Mouse (Mus musculus): Measurements from ENCODE around the gene Spred3. TPM values are rescaled to one million over a fixed set of nuclear protein-coding genes. Genes with fewer than 3 reads are reported as not detected.
"Not testable (repeated sequence)": the region's sequence is repeated elsewhere in the genome, so short reads cannot be mapped to it uniquely, and the experiment has no call there.

The Spred3 gene
- polyA plus RNA-seq (2015; fragmentation: Nextera tagmentation; extraction: Ambion mirVana): 9.4 and 9.7 TPM in 2 replicates

- Histone ChIP-seq H3K4me2 (peak within 1 kb of the TSS; percentile 76), H3K36me3 (peaks cover 32% of the 10 kb centered on the region), H3K9ac (peak within 1 kb of the TSS; percentile 76), H3K9me3 (no peaks in the 10 kb centered on the region), H3K27ac (replicated peaks) (peak within 1 kb of the TSS; percentile 90), H3K4me3 (peak within 1 kb of the TSS; percentile 66), H3K27me3 (peaks cover 49% of the 10 kb centered on the region), H3K4me1 (replicated peaks) (peaks cover 41% of the 10 kb centered on the region)
- peak; percentile 51 for ATAC-seq (ENCODE audit: low read depth)
- WGBS: under 1% methylated on average over 30 of the region's 30 CpGs
Observed at GRCm38 (mm10) chr7:29170066-29170754, at the start of gene Spred3, which contains the start of gene Ggn. TSS of gene Spred3 (minus strand) at chr7:29170411. TSS of gene Ggn (plus strand) at chr7:29170210.

- H3K4me1 ChIP-seq (replicated peaks): peaks cover 24% of the 10 kb centered on the region
- WGBS: 42% methylated on average over 15 of the region's 15 CpGs
- H3K4me3 ChIP-seq: no peak overlapping the region
- no peaks in the 10 kb centered on the region for H3K36me3 ChIP-seq
- H3K9ac ChIP-seq: no peak overlapping the region
- no peak for ATAC-seq (ENCODE audit: low read depth)
- H3K27me3 ChIP-seq: peaks cover 17% of the 10 kb centered on the region
- H3K4me2 ChIP-seq: no peak overlapping the region
- H3K9me3 ChIP-seq: no peaks in the 10 kb centered on the region; the same call in 1 of the 2 replicates
- no peak overlapping the region for H3K27ac ChIP-seq (replicated peaks)
Observed at GRCm38 (mm10) chr7:29214846-29215245, 44.6 kb upstream of the Spred3 start.

- H3K27me3 ChIP-seq: peaks cover 17% of the 10 kb centered on the region
- no peak for ATAC-seq (ENCODE audit: low read depth)
- H3K4me3 ChIP-seq: no peak overlapping the region
- H3K9me3 ChIP-seq: no peaks in the 10 kb centered on the region
- 63% methylated on average over 2 of the region's 2 CpGs for WGBS
- peak overlapping the region; percentile 55 for H3K4me2 ChIP-seq
- no peak overlapping the region for H3K9ac ChIP-seq
- H3K4me1 ChIP-seq (replicated peaks): peaks cover 24% of the 10 kb centered on the region
- H3K27ac ChIP-seq (replicated peaks): no peak overlapping the region
- no peaks in the 10 kb centered on the region for H3K36me3 ChIP-seq
Observed at GRCm38 (mm10) chr7:29214236-29214635, 44.0 kb upstream of the Spred3 start.

GRCm38 (mm10) chr7:29213675-29214082 is 43.5 kb upstream of the Spred3 start, which contains the start of gene Catsperg1:
TSS of gene Catsperg1 (minus strand) at chr7:29214035.
- no peaks in the 10 kb centered on the region for H3K36me3 ChIP-seq
- peak within 1 kb of the TSS; percentile 55 for H3K4me2 ChIP-seq
- ATAC-seq (ENCODE audit: low read depth): peak; percentile 76
- 0 out of 2 replicates have a peak within 1 kb of the TSS, but pooled peaks have one; percentile 41 for H3K9ac ChIP-seq
- peaks cover 17% of the 10 kb centered on the region for H3K27me3 ChIP-seq
- H3K4me3 ChIP-seq: peak within 1 kb of the TSS; percentile 30
- peaks cover 24% of the 10 kb centered on the region for H3K4me1 ChIP-seq (replicated peaks)
- H3K9me3 ChIP-seq: no peaks in the 10 kb centered on the region
- no peak within 1 kb of the TSS for H3K27ac ChIP-seq (replicated peaks)
- under 1% methylated on average over 20 of the region's 20 CpGs for WGBS

- peaks cover 17% of the 10 kb centered on the region for H3K27me3 ChIP-seq
- not testable (repeated sequence) for ATAC-seq (ENCODE audit: low read depth)
- 13% methylated on average over 40 of the region's 40 CpGs for WGBS
Observed at GRCm38 (mm10) chr7:29212775-29213560, 42.8 kb upstream of the Spred3 start.

GRCm38 (mm10) chr7:29212199-29212765 is 42.1 kb upstream of the Spred3 start:
- Histone ChIP-seq H3K9me3 (no peaks in the 10 kb centered on the region), H3K36me3 (no peaks in the 10 kb centered on the region), H3K27ac (replicated peaks) (no peak overlapping the region), H3K4me1 (replicated peaks) (peaks cover 24% of the 10 kb centered on the region), H3K9ac (no peak overlapping the region), H3K4me2 (peak overlapping the region; percentile 55), H3K4me3 (peak overlapping the region; percentile 34; the same call in 1 of the 2 replicates), H3K27me3 (peaks cover 17% of the 10 kb centered on the region)
- 15% methylated on average over 26 of the region's 26 CpGs for WGBS
- no peak for ATAC-seq (ENCODE audit: low read depth)

More at GRCm38 (mm10) chr7:29212775-29213560, 42.8 kb upstream of the Spred3 start:
- H3K9me3 ChIP-seq; H3K36me3 ChIP-seq; H3K27ac ChIP-seq (replicated peaks): not testable (repeated sequence)
- H3K4me2 ChIP-seq: peak overlapping the region; percentile 55
- H3K4me3 ChIP-seq: peak overlapping the region; percentile 30
- peaks cover 24% of the 10 kb centered on the region for H3K4me1 ChIP-seq (replicated peaks)
- 0 out of 2 replicates have a peak overlapping the region, but pooled peaks have one; percentile 41 for H3K9ac ChIP-seq

- peak overlapping the region; percentile 49 for H3K9ac ChIP-seq
- H3K9me3 ChIP-seq: no peaks in the 10 kb centered on the region
- no peak overlapping the region for H3K27ac ChIP-seq (replicated peaks)
- peaks cover 24% of the 10 kb centered on the region for H3K4me1 ChIP-seq (replicated peaks)
- H3K4me2 ChIP-seq: peak overlapping the region; percentile 55
- WGBS: 4% methylated on average over 34 of the region's 34 CpGs
- peak overlapping the region; percentile 34 for H3K4me3 ChIP-seq
- H3K36me3 ChIP-seq: no peaks in the 10 kb centered on the region
- ATAC-seq (ENCODE audit: low read depth): peak; percentile 30
- H3K27me3 ChIP-seq: peaks cover 17% of the 10 kb centered on the region
Observed at GRCm38 (mm10) chr7:29211415-29212198, 41.4 kb upstream of the Spred3 start.

GRCm38 (mm10) chr7:29211013-29211412 is 40.8 kb upstream of the Spred3 start:
- not testable (repeated sequence) for H3K9ac ChIP-seq; H3K9me3 ChIP-seq; H3K27ac ChIP-seq (replicated peaks); H3K36me3 ChIP-seq; ATAC-seq (ENCODE audit: low read depth)
- peak overlapping the region; percentile 34 for H3K4me3 ChIP-seq
- H3K4me2 ChIP-seq: peak overlapping the region; percentile 55
- H3K27me3 ChIP-seq: peaks cover 17% of the 10 kb centered on the region
- peaks cover 24% of the 10 kb centered on the region for H3K4me1 ChIP-seq (replicated peaks)
- 27% methylated on average over 15 of the region's 15 CpGs for WGBS

- H3K4me3 ChIP-seq: no peak overlapping the region
- H3K36me3 ChIP-seq: no peaks in the 10 kb centered on the region
- no peak for ATAC-seq (ENCODE audit: low read depth)
- no peaks in the 10 kb centered on the region for H3K27me3 ChIP-seq
- no peak overlapping the region for H3K4me2 ChIP-seq
- H3K9ac ChIP-seq: no peak overlapping the region
- WGBS: 82% methylated on average over 6 of the region's 6 CpGs
- H3K9me3 ChIP-seq: no peaks in the 10 kb centered on the region
- H3K4me1 ChIP-seq (replicated peaks): no peaks in the 10 kb centered on the region
- no peak overlapping the region for H3K27ac ChIP-seq (replicated peaks)
Observed at GRCm38 (mm10) chr7:29202577-29202976, 32.4 kb upstream of the Spred3 start.

- ATAC-seq (ENCODE audit: low read depth); H3K4me3 ChIP-seq; H3K9ac ChIP-seq; H3K9me3 ChIP-seq; H3K4me2 ChIP-seq; H3K27me3 ChIP-seq; H3K27ac ChIP-seq (replicated peaks); H3K36me3 ChIP-seq; H3K4me1 ChIP-seq (replicated peaks): not testable (repeated sequence)
- WGBS: 100% methylated on average over 1 of the region's 1 CpGs
Observed at GRCm38 (mm10) chr7:29194230-29194629, 24.0 kb upstream of the Spred3 start.

GRCm38 (mm10) chr7:29181323-29181722 is 11.1 kb upstream of the Spred3 start:
- ATAC-seq (ENCODE audit: low read depth); H3K9me3 ChIP-seq; H3K27me3 ChIP-seq; H3K36me3 ChIP-seq; H3K9ac ChIP-seq: not testable (repeated sequence)
- WGBS: 96% methylated on average over 4 of the region's 4 CpGs
- H3K4me3 ChIP-seq: peak overlapping the region; percentile 77; the same call in 1 of the 2 replicates
- peak overlapping the region; percentile 69; the same call in 1 of the 2 replicates for H3K27ac ChIP-seq (replicated peaks)
- H3K4me1 ChIP-seq (replicated peaks): peaks cover 22% of the 10 kb centered on the region
- H3K4me2 ChIP-seq: peak overlapping the region; percentile 52
